Mouse (Mus musculus) neural tube, embryonic 12.5 days (tissue): ENCODE measurements around the gene Ctrl. TPM values are rescaled to one million over a fixed set of nuclear protein-coding genes. Genes with fewer than 3 reads are reported as not detected.

Experiments
- ATAC-seq: fragments of 200-750 bp; cut with Nextera tagmentation; 2 replicates; pipeline ENCODE4 v1.8.0; 2017; ENCODE audit warnings: low read depth, mild to moderate bottlenecking, moderate TSS enrichment, moderate library complexity; ENCODE audit not compliant: low FRiP score
- H3K27ac ChIP-seq: fragments of 300-500 bp; sonication (generic); 2 replicates; pipeline ENCODE4 v1.5.1; 2016
- H3K27me3 ChIP-seq: fragments of 300-500 bp; sonication (generic); replicated peaks from 2 replicates; pipeline ENCODE4 v1.6.1; 2016; ENCODE audit warnings: mild to moderate bottlenecking
- H3K36me3 ChIP-seq: fragments of 300-500 bp; sonication (generic); 2 replicates; pipeline ENCODE4 v1.6.1; 2016; ENCODE audit warnings: mild to moderate bottlenecking
- H3K4me1 ChIP-seq: fragments of 300-500 bp; sonication (generic); 2 replicates; pipeline ENCODE4 v1.6.1; 2016
- H3K4me2 ChIP-seq: fragments of 300-500 bp; sonication (generic); replicated peaks from 2 replicates; pipeline ENCODE4 v1.6.1; 2016; ENCODE audit warnings: mild to moderate bottlenecking
- H3K4me3 ChIP-seq: fragments of 300-500 bp; sonication (generic); 2 replicates; pipeline ENCODE4 v1.5.1; 2016
- H3K9ac ChIP-seq: fragments of 300-500 bp; sonication (generic); 2 replicates; pipeline ENCODE4 v1.6.1; 2016; ENCODE audit warnings: mild to moderate bottlenecking
- H3K9me3 ChIP-seq: fragments of 300-500 bp; sonication (generic); 2 replicates; pipeline ENCODE4 v1.6.1; 2016; ENCODE audit warnings: mild to moderate bottlenecking
- WGBS: fragments of 180-500 bp; shearing (Covaris S2); methylation state at CpG from one replicate; pipeline ENCODE4 v1.1.7; 2016; 5-methylcytosine and 5-hydroxymethylcytosine counted together
- polyA plus RNA-seq: library from polyadenylated mRNA; unstranded; fragments of >200 nt; fragmentation: Nextera tagmentation; extraction: Ambion mirVana; gene quantifications from 2 replicates; pipeline ENCODE4 v1.2.1, GENCODE M21; 2016

Gene Ctrl
- polyA plus RNA-seq, 1 experiment from 2014 or later = 2.3 TPM

GRCm38 (mm10) chr8:105936866-105937475 lies 3.3 kb upstream of the Ctrl start:
- Histone ChIP-seq H3K9ac (peak overlapping the region; percentile 81), H3K4me3 (peak overlapping the region; percentile 71), H3K27me3 (no peaks in the 10 kb centered on the region), H3K9me3 (no peaks in the 10 kb centered on the region), H3K36me3 (peaks cover 6% of the 10 kb centered on the region; the same call in 1 of the 2 replicates), H3K4me1 (peaks cover 19% of the 10 kb centered on the region), H3K4me2 (peak overlapping the region; percentile 97), H3K27ac (peak overlapping the region; percentile 82)
- ATAC-seq = peak; percentile 84
- under 1% methylated on average over 30 of the region's 30 CpGs for WGBS

GRCm38 (mm10) chr8:105935863-105936603 lies 2.4 kb upstream of the Ctrl start:
- Histone ChIP-seq H3K36me3 (peaks cover 6% of the 10 kb centered on the region; the same call in 1 of the 2 replicates), H3K9ac (peak overlapping the region; percentile 81; the same call in 1 of the 2 replicates)
- 29% methylated on average over 7 of the region's 7 CpGs for WGBS

GRCm38 (mm10) chr8:105935105-105935504 lies 1.4 kb upstream of the Ctrl start:
- no peak overlapping the region for H3K4me2 ChIP-seq
- H3K9me3 ChIP-seq = no peaks in the 10 kb centered on the region
- peaks cover 23% of the 10 kb centered on the region for H3K4me1 ChIP-seq
- no peaks in the 10 kb centered on the region for H3K27me3 ChIP-seq
- no peak for ATAC-seq
- no peak overlapping the region for H3K9ac ChIP-seq
- peaks cover 6% of the 10 kb centered on the region; the same call in 1 of the 2 replicates for H3K36me3 ChIP-seq
- no peak overlapping the region for H3K27ac ChIP-seq
- no peak overlapping the region for H3K4me3 ChIP-seq
- 89% methylated on average over 6 of the region's 6 CpGs for WGBS

More at GRCm38 (mm10) chr8:105935863-105936603, 2.4 kb upstream of the Ctrl start:
- Histone ChIP-seq H3K4me2 (peak overlapping the region; percentile 97), H3K27ac (no peak overlapping the region), H3K4me3 (peak overlapping the region; percentile 71), H3K9me3 (no peaks in the 10 kb centered on the region), H3K4me1 (peaks cover 19% of the 10 kb centered on the region), H3K27me3 (no peaks in the 10 kb centered on the region)
- no peak for ATAC-seq

GRCm38 (mm10) chr8:105932525-105932924 lies 1.1 kb downstream of the Ctrl start:
- H3K4me2 ChIP-seq = no peak overlapping the region
- H3K9me3 ChIP-seq = no peaks in the 10 kb centered on the region
- no peak overlapping the region for H3K4me3 ChIP-seq
- no peak overlapping the region for H3K9ac ChIP-seq
- no peaks in the 10 kb centered on the region for H3K27me3 ChIP-seq
- H3K27ac ChIP-seq = no peak overlapping the region
- peaks cover 10% of the 10 kb centered on the region; the same call in 1 of the 2 replicates for H3K36me3 ChIP-seq
- 91% methylated on average over 11 of the region's 11 CpGs for WGBS
- H3K4me1 ChIP-seq = peaks cover 17% of the 10 kb centered on the region
- ATAC-seq = no peak

- no peak overlapping the region for H3K4me3 ChIP-seq
- peaks cover 10% of the 10 kb centered on the region; the same call in 1 of the 2 replicates for H3K36me3 ChIP-seq
- WGBS = 91% methylated on average over 3 of the region's 3 CpGs
- H3K4me1 ChIP-seq = peaks cover 12% of the 10 kb centered on the region
- H3K4me2 ChIP-seq = no peak overlapping the region
- H3K27me3 ChIP-seq = no peaks in the 10 kb centered on the region
- no peak overlapping the region for H3K27ac ChIP-seq
- no peak for ATAC-seq
- H3K9ac ChIP-seq = no peak overlapping the region
- H3K9me3 ChIP-seq = no peaks in the 10 kb centered on the region
These were observed 2.4 kb downstream of the Ctrl start for GRCm38 (mm10) chr8:105931271-105931670.

GRCm38 (mm10) chr8:105930602-105931001 lies 3.1 kb downstream of the Ctrl start:
- peak; percentile 67 for ATAC-seq
- no peak overlapping the region for H3K4me2 ChIP-seq
- H3K27ac ChIP-seq = no peak overlapping the region
- peaks cover 5% of the 10 kb centered on the region; the same call in 1 of the 2 replicates for H3K4me1 ChIP-seq
- H3K4me3 ChIP-seq = no peak overlapping the region
- 0 out of 2 replicates have a peak overlapping the region, but pooled peaks have one; percentile 33 for H3K9ac ChIP-seq
- 14% methylated on average over 8 of the region's 8 CpGs for WGBS
- H3K36me3 ChIP-seq = peaks cover 10% of the 10 kb centered on the region; the same call in 1 of the 2 replicates
- H3K9me3 ChIP-seq = no peaks in the 10 kb centered on the region
- no peaks in the 10 kb centered on the region for H3K27me3 ChIP-seq

GRCm38 (mm10) chr8:105925123-105925522 lies 8.5 kb downstream of the Ctrl start:
- Histone ChIP-seq H3K36me3 (peaks cover 9% of the 10 kb centered on the region; the same call in 1 of the 2 replicates), H3K4me3 (no peak overlapping the region), H3K9ac (no peak overlapping the region), H3K27me3 (no peaks in the 10 kb centered on the region), H3K9me3 (no peaks in the 10 kb centered on the region), H3K27ac (no peak overlapping the region), H3K4me1 (no peaks in the 10 kb centered on the region), H3K4me2 (no peak overlapping the region)
- 74% methylated on average over 3 of the region's 3 CpGs for WGBS
- no peak for ATAC-seq

GRCm38 (mm10) chr8:105919390-105919789 lies 14.3 kb downstream of the Ctrl start:
- H3K4me1 ChIP-seq = no peaks in the 10 kb centered on the region
- H3K36me3 ChIP-seq = peaks cover 17% of the 10 kb centered on the region; the same call in 1 of the 2 replicates
- H3K4me2 ChIP-seq = no peak overlapping the region
- no peak for ATAC-seq
- H3K27ac ChIP-seq = no peak overlapping the region
- H3K4me3 ChIP-seq = no peak overlapping the region
- WGBS = 91% methylated on average over 3 of the region's 3 CpGs
- no peak overlapping the region for H3K9ac ChIP-seq
- H3K27me3 ChIP-seq = no peaks in the 10 kb centered on the region
- no peaks in the 10 kb centered on the region for H3K9me3 ChIP-seq

GRCm38 (mm10) chr8:105900941-105901616 lies 32.6 kb downstream of the Ctrl start:
- ATAC-seq = no peak
- Histone ChIP-seq H3K9me3 (no peaks in the 10 kb centered on the region), H3K4me3 (peak overlapping the region; percentile 96), H3K27ac (peak overlapping the region; percentile 64; the same call in 1 of the 2 replicates), H3K27me3 (no peaks in the 10 kb centered on the region), H3K9ac (peak overlapping the region; percentile 96), H3K4me2 (peak overlapping the region; percentile 93), H3K4me1 (peaks cover 7% of the 10 kb centered on the region), H3K36me3 (no peaks in the 10 kb centered on the region)
- 40% methylated on average over 16 of the region's 16 CpGs for WGBS

- under 1% methylated on average over 68 of the region's 68 CpGs for WGBS
- peak within 1 kb of the TSS; percentile 93 for H3K4me2 ChIP-seq
- peak; percentile 97 for ATAC-seq
These were observed 33.3 kb downstream of the Ctrl start, which contains the start of gene Pskh1 for GRCm38 (mm10) chr8:105900180-105900940. TSS of gene Pskh1 (plus strand) at chr8:105900441.

GRCm38 (mm10) chr8:105897801-105898480 lies 35.7 kb downstream of the Ctrl start:
- Histone ChIP-seq H3K4me3 (no peak overlapping the region), H3K27me3 (no peaks in the 10 kb centered on the region), H3K4me2 (no peak overlapping the region), H3K27ac (no peak overlapping the region), H3K36me3 (peaks cover 10% of the 10 kb centered on the region; the same call in 1 of the 2 replicates), H3K4me1 (peaks cover 14% of the 10 kb centered on the region), H3K9me3 (no peaks in the 10 kb centered on the region), H3K9ac (no peak overlapping the region)
- ATAC-seq = no peak
- 85% methylated on average over 9 of the region's 9 CpGs for WGBS

More at GRCm38 (mm10) chr8:105900180-105900940, 33.3 kb downstream of the Ctrl start, which contains the start of gene Pskh1:
- Histone ChIP-seq H3K27me3 (no peaks in the 10 kb centered on the region), H3K4me1 (peaks cover 7% of the 10 kb centered on the region), H3K9me3 (no peaks in the 10 kb centered on the region), H3K4me3 (peak within 1 kb of the TSS; percentile 96), H3K9ac (peak within 1 kb of the TSS; percentile 96), H3K27ac (peak within 1 kb of the TSS; percentile 64; the same call in 1 of the 2 replicates), H3K36me3 (no peaks in the 10 kb centered on the region)
